Mouse (Mus musculus): ENCODE measurements around the gene Naa16.

DNA sequence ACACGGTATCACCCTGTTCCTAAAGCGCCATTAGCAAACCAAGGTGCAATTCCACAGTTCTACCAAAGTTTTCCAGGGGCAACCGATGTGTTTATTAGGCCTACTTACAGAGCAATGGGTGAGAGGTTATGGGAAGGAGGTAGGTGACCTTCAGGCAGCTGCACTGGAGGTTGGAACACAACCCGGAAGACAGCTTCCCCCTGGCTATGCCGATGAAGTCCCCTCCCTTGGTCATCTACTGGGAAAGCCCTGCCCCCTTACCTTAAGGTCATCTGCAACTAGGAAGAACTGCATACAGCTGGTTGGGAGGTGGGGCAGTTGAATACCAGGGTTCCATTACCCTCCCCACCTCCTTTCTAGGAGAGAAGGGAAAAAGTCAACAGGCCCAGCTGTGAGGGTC, 105.0 kb downstream of the Naa16 start:
- TF ChIP-seq CTCF (IDR thresholded peaks at IDR 0.05; ENCODE audit: borderline replicate concordance, control insufficient read depth, extremely low read depth, insufficient read depth, low read length, poor library complexity) (no peak), POLR2A (IDR thresholded peaks at IDR 0.05; ENCODE audit: control insufficient read depth, extremely low read depth, insufficient read depth, low read length, poor library complexity) (no peak)

Data from thymus, adult 2 months (tissue).